Mouse (Mus musculus) hindbrain, embryonic 10.5 days (tissue): Measurements from ENCODE around the gene Spice1. TPM values are rescaled to one million over a fixed set of nuclear protein-coding genes. Genes with fewer than 3 reads are reported as not detected.

Experiments used
- DNase-seq: peaks from one replicate; pipeline ENCODE4 v3.0.0-alpha.2; 2017; ENCODE audit warnings: low spot score
- H3K27ac ChIP-seq: fragments of 300-500 bp; sonication (generic); 2 replicates; pipeline ENCODE4 v1.5.1; 2016; ENCODE audit warnings: mild to moderate bottlenecking, moderate library complexity
- H3K27me3 ChIP-seq: fragments of 300-500 bp; sonication (generic); 2 replicates; pipeline ENCODE4 v1.6.1; 2016; ENCODE audit warnings: mild to moderate bottlenecking; ENCODE audit not compliant: poor library complexity, insufficient read depth, severe bottlenecking
- H3K36me3 ChIP-seq: fragments of 300-500 bp; sonication (generic); 2 replicates; pipeline ENCODE4 v1.6.1; 2016; ENCODE audit warnings: mild to moderate bottlenecking, moderate library complexity
- H3K4me1 ChIP-seq: fragments of 300-500 bp; sonication (generic); replicated peaks from 2 replicates; pipeline ENCODE4 v1.6.1; 2016; ENCODE audit warnings: mild to moderate bottlenecking
- H3K4me3 ChIP-seq: fragments of 300-500 bp; sonication (generic); 2 replicates; pipeline ENCODE4 v1.5.1; 2016; ENCODE audit warnings: mild to moderate bottlenecking, moderate library complexity
- H3K9me3 ChIP-seq: fragments of 300-500 bp; sonication (generic); 2 replicates; pipeline ENCODE4 v1.6.1; 2016; ENCODE audit warnings: mild to moderate bottlenecking, moderate library complexity
- WGBS: fragments of 180-500 bp; shearing (Covaris S2); methylation state at CpG from one replicate; pipeline ENCODE4 v1.1.7; 2016; 5-methylcytosine and 5-hydroxymethylcytosine counted together
- polyA plus RNA-seq: library from polyadenylated mRNA; unstranded; fragments of >200 nt; fragmentation: Nextera tagmentation; extraction: Ambion mirVana; gene quantifications from 2 replicates; pipeline ENCODE4 v1.2.1, GENCODE M21; 2016

The Spice1 gene
- polyA plus RNA-seq, 1 experiment from 2014 or later, result 21.7 TPM

DNA sequence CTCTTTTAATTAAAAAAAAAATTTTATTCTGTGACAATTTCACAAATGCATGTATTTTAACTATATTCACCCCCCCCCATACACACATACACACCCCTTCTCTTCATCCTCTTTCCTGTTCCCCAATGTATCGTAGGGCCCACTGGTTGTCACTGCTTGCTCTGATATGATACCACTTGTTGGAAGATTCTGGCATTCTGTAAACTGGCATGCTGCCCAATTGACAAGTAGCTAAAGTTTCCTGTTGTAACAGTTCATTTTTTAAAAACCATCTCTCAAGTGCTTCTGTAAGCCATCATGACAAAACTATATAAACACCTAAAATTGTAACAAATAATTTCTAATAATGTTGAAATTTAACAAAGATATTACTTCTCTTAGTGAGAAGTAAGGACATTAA lies 37.3 kb downstream of the Spice1 start:
- peaks cover 26% of the 10 kb centered on the region for H3K4me1 ChIP-seq
- no peaks in the 10 kb centered on the region for H3K9me3 ChIP-seq
- 88% methylated on average over 1 of the region's 1 CpGs for WGBS
- no peak overlapping the region for H3K27ac ChIP-seq
- no peaks in the 10 kb centered on the region for H3K27me3 ChIP-seq
- no peak overlapping the region for H3K4me3 ChIP-seq
- no peak for DNase-seq
- H3K36me3 ChIP-seq, result peaks cover 51% of the 10 kb centered on the region

DNA sequence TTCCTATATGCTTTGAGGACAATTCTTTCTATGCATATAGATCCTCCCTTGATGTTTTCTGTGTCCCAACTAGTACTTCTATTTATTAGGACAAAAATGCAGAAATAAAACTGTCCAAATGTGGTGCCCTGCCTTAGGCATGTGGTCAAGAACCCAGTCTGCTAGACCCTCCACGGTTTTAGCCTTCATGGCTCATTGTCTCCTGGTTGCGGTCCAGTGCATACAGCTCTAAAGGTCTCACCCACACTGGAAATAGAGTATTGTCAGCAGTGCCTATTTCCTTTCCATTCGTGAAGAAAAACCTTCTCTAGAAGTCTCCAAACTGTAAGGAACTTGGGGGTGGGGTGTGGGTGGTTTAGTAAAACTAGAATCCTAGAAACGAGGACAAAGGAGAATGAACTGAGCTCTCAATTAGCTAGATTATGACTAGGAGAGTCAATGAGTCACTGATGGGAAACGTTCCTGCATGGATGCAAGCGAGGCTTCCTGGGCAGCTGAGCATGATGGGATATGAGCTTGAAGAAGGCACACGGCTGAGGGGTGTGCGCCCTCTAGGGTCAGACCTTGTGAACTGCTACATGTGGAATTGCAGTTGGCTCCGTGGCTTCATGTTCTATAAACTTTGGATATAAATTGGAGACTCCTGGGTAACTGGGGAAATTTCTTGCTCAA lies 45.1 kb downstream of the Spice1 start:
- Histone ChIP-seq H3K27ac (peak overlapping the region; percentile 50), H3K9me3 (no peaks in the 10 kb centered on the region), H3K36me3 (peaks cover 35% of the 10 kb centered on the region), H3K4me1 (peaks cover 14% of the 10 kb centered on the region), H3K27me3 (0 out of 2 replicates have a peak, but pooled peaks cover 4% of the 10 kb centered on the region), H3K4me3 (no peak overlapping the region)
- WGBS, result 35% methylated on average over 9 of the region's 9 CpGs
- DNase-seq, result peak; percentile 51

DNA sequence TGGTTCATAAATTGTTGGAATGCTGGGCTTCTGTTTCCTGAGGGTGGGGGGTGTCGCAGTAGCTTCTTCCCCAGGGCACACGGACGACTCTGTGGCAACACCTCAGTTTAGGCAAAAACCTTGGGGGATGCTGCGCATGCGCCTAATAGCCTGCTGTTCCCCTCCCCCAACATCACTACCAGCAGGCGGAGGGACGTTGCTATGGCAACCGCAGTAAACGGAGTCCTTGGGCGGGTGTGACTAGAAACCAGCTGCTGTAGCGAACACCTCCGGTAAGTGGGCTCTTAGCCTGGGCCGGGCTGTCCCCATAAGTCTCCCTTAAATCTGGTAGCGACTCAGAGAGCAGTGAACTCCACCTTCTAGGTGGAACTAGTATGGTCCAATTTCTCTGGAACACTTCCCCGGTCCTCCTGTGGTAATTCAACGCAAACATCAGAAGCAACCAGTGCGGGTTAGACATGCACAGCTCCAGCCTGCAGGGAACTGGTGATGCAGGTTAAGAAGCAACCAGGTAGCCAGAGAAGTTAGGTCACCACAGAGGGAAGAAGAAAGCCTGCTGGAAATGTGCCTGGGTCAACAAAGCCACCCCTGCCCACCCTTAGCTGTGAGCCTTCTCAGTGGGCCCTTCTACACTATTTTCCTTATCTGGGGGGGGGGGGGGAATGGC lies 47.8 kb downstream of the Spice1 start, which contains the start of gene Cfap44:
Gene Cfap44, plus strand, starts transcription at position 220 of the 667 bp plus-strand sequence.
- 3% methylated on average over 17 of the region's 17 CpGs for WGBS
- H3K9me3 ChIP-seq, result no peaks in the 10 kb centered on the region
- 0 out of 2 replicates have a peak, but pooled peaks cover 4% of the 10 kb centered on the region for H3K27me3 ChIP-seq
- peaks cover 23% of the 10 kb centered on the region for H3K4me1 ChIP-seq
- H3K4me3 ChIP-seq, result peak within 1 kb of the TSS; percentile 52
- peak within 1 kb of the TSS; percentile 70 for H3K27ac ChIP-seq
- H3K36me3 ChIP-seq, result peaks cover 11% of the 10 kb centered on the region
- DNase-seq, result peak; percentile 93

DNA sequence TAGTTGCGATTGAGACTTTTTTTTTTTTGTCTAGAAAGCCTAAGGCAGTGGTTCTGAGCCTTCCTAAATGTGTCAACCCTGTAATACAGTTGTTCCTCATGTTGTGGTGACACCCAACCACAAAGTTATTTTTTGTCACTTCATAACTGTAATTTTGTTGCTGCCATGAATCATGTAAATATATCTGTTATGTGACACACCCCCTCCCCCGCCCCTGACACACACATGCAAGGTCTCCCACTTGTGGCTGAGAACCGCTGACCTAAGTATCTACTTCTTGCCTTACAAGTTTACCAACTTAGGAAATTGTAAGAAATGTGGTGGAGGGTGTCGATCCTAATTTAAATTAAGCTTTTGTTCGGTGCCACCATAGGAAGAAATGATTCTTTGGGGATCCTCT lies 58.0 kb downstream of the Spice1 start:
- H3K4me3 ChIP-seq, result no peak overlapping the region
- H3K9me3 ChIP-seq, result no peaks in the 10 kb centered on the region
- H3K36me3 ChIP-seq, result no peaks in the 10 kb centered on the region
- H3K4me1 ChIP-seq, result no peaks in the 10 kb centered on the region
- no peaks in the 10 kb centered on the region for H3K27me3 ChIP-seq
- no peak for DNase-seq
- 93% methylated on average over 5 of the region's 5 CpGs for WGBS
- no peak overlapping the region for H3K27ac ChIP-seq

DNA sequence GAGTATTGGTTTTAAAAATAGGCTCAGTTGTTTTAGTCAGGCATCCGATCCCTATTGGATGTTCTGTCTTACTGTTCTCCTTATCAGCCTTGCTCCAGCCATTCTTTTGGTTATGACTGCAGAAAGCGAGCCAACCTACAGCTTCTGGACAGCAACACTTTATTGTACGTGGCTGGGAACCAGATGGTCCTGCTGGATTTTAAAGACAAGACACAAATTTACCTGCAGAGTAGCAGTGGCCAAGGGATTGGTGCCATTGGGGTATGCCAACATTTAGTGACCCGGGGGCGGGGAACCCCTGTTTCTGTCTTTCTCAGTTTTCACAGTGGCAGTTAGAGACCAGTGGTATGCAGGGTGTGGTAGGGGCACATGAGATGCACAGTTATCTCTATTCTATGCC lies 60.3 kb downstream of the Spice1 start:
- no peak overlapping the region for H3K4me3 ChIP-seq
- 89% methylated on average over 5 of the region's 5 CpGs for WGBS

DNA sequence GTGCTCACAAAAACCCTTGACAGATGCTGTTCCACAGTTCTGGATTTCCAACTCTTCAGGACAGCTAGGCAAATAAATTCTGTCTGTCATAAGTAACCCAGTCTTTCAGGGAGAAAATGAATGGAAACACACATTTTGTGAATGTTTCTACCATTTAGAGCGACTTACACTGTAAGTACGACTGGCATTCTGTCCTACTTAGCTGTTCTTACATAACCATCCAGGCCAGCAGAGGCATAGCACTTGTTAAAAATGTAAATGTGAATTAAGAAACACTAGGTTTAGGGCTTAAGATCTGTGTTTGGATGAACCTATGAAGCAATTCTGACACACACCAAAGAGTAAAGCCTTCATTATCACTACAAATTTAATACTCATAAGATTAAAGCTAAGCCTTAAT lies 61.4 kb downstream of the Spice1 start:
- H3K27me3 ChIP-seq, result no peaks in the 10 kb centered on the region
- H3K36me3 ChIP-seq, result no peaks in the 10 kb centered on the region
- DNase-seq, result no peak
- 88% methylated on average over 2 of the region's 2 CpGs for WGBS
- H3K9me3 ChIP-seq, result no peaks in the 10 kb centered on the region
- no peaks in the 10 kb centered on the region for H3K4me1 ChIP-seq
- H3K4me3 ChIP-seq, result no peak overlapping the region
- no peak overlapping the region for H3K27ac ChIP-seq

More for the DNA sequence above, 60.3 kb downstream of the Spice1 start:
- Histone ChIP-seq H3K36me3 (no peaks in the 10 kb centered on the region), H3K9me3 (no peaks in the 10 kb centered on the region), H3K27me3 (no peaks in the 10 kb centered on the region), H3K27ac (no peak overlapping the region), H3K4me1 (no peaks in the 10 kb centered on the region)
- no peak for DNase-seq

DNA sequence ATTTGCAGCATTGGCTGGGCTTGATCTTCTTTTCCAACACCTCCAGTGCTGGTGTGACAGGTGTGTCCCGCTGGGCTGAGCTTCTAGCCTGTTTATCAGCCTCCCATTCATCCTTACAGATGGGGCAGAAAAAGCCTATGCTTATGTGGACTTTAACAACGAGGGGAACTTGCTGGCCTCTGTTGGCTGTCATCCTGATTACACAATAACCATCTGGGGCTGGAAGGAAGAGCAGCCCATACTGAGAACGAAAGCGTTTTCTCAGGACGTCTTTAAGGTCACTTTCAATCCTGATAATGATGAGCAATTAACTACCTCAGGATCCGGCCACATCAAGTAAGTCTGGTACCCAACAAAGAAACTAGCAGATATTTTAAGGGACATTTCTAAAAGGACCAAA lies 63.3 kb downstream of the Spice1 start:
- H3K9me3 ChIP-seq, result no peaks in the 10 kb centered on the region
- H3K27ac ChIP-seq, result no peak overlapping the region
- no peaks in the 10 kb centered on the region for H3K36me3 ChIP-seq
- H3K27me3 ChIP-seq, result no peaks in the 10 kb centered on the region
- 75% methylated on average over 6 of the region's 6 CpGs for WGBS
- DNase-seq, result no peak
- H3K4me1 ChIP-seq, result no peaks in the 10 kb centered on the region
- H3K4me3 ChIP-seq, result no peak overlapping the region

DNA sequence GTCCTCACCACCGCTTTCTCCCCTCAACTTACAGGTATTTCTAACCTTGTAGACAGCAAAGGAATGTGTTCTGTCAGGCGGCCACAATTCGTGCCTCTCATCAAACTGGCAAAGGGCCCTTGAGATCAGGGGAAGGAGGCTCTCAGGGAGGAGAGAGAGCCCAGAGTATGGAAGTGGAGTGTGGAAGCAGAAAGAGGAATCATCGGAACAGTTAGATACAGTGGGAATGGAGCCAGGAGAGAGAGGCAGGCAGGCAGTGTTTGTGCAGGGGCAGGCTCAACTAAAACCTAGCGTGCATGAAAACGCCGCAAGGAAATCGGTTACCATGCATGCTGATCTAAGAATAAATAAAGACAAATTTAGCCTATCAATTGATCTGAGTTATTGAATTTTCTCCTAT lies 70.7 kb downstream of the Spice1 start:
- Histone ChIP-seq H3K27me3 (no peaks in the 10 kb centered on the region), H3K9me3 (no peaks in the 10 kb centered on the region), H3K4me3 (no peak overlapping the region), H3K27ac (no peak overlapping the region), H3K4me1 (no peaks in the 10 kb centered on the region), H3K36me3 (no peaks in the 10 kb centered on the region)
- WGBS, result 83% methylated on average over 8 of the region's 8 CpGs
- no peak for DNase-seq

DNA sequence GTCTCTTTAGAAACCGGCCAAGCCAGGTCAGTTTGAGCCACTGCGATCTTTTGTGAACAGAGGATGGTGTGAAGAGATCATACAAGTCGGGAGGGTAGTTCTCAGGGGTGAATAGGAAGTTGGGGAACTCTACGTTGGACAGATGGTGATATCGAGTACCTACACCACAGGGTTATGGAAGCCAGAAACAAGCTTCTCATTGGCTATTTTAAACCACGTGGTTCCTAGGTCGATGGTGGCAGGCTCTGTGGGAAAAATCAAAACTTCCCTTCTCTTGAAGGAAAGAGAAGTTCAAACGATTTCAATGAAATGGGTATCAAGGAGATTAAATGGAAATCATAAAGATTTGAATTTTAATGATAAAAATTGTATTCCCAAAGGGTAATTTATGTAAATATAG lies 74.8 kb downstream of the Spice1 start:
- H3K27ac ChIP-seq, result no peak overlapping the region
- no peaks in the 10 kb centered on the region for H3K36me3 ChIP-seq
- WGBS, result 87% methylated on average over 8 of the region's 8 CpGs
- no peaks in the 10 kb centered on the region for H3K9me3 ChIP-seq
- no peak overlapping the region for H3K4me3 ChIP-seq
- no peak for DNase-seq
- H3K27me3 ChIP-seq, result no peaks in the 10 kb centered on the region
- H3K4me1 ChIP-seq, result no peaks in the 10 kb centered on the region

DNA sequence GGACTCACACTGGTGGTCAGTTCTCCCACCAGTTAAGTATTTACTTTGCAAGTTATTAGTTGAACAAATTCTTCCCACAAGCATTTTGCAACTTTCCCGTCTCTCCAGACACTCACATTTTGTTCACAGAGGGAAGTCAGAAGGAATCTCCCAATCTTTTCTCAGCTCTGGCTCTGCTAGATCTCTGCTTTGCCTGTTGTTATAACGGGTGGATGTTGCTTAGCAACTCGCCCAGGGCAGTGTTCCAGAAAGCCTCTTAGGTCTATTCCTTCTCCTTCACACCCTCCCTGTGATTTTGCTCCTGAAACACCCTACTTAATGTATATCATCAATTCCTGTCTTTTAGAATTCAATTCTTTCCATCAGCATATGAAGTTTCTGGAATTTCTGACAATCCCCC lies 76.6 kb downstream of the Spice1 start:
- Histone ChIP-seq H3K4me3 (no peak overlapping the region), H3K4me1 (no peaks in the 10 kb centered on the region), H3K9me3 (no peaks in the 10 kb centered on the region), H3K27me3 (no peaks in the 10 kb centered on the region), H3K36me3 (no peaks in the 10 kb centered on the region), H3K27ac (no peak overlapping the region)
- DNase-seq, result no peak
- WGBS, result 48% methylated on average over 3 of the region's 3 CpGs

DNA sequence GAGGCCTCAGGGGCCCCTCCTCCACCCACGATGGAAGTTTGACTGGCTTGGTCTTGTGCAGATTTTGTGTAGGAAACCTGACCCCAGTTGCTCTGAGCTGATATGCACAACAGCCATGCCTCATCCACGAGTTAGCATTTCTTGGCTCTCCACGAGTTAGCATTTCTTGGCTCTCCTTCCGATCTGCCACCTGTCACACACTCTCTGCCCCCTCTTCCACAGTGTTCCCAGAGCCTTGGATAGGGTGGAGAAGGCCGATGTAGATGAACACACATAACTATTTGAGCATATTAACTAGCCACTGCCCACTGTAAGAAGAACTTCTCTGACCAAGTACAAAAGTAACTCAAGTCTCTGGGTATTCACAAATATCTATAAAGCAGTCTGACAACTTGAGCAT lies 81.5 kb downstream of the Spice1 start:
- H3K36me3 ChIP-seq, result no peaks in the 10 kb centered on the region
- no peaks in the 10 kb centered on the region for H3K27me3 ChIP-seq
- no peak for DNase-seq
- no peaks in the 10 kb centered on the region for H3K9me3 ChIP-seq
- H3K27ac ChIP-seq, result no peak overlapping the region
- no peak overlapping the region for H3K4me3 ChIP-seq
- WGBS, result 85% methylated on average over 5 of the region's 5 CpGs
- H3K4me1 ChIP-seq, result 0 out of 2 replicates have a peak, but pooled peaks cover 6% of the 10 kb centered on the region

DNA sequence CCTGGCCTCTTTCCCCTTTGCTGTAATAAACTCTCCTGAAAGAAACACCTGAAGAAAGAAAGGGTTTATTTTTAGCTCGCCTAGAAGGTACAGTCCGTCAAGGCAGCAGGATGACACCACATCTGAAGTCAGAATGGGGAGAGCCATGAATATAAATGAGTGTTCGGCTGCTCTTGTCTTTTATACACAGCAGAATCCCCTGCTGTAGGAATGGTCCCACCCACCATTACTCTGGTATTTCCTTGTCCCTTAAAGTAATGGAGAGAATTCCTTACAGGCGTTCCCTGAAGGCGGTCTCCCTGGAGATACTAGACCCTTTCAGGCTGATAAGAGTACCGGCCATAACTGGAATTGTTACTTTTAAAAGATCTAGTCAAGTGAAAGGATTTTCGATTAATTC lies 83.1 kb downstream of the Spice1 start:
- 55% methylated on average over 7 of the region's 7 CpGs for WGBS
- DNase-seq, result no peak

DNA sequence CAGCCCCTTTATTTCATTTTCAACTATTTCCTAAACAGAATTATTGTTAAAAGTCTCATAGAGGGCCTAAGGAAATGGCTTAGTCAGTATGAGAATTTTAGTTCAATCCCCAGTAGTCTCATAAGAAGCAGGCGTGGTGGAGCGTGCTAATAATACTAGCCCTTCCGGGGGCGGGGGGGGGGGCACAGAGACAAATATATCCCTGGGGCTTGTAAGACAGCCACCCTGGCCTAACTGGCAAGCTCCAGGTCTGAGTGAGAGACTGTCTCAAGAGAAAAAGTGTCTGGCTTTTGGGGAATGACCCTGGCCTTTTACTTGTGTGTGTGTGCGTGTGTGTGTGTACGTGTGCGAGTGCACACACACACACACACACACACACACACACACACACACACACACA lies 88.0 kb downstream of the Spice1 start:
- Histone ChIP-seq H3K36me3 (no peaks in the 10 kb centered on the region), H3K4me3 (no peak overlapping the region), H3K9me3 (no peaks in the 10 kb centered on the region), H3K27ac (no peak overlapping the region), H3K27me3 (no peaks in the 10 kb centered on the region), H3K4me1 (0 out of 2 replicates have a peak, but pooled peaks cover 3% of the 10 kb centered on the region)
- WGBS, result 92% methylated on average over 7 of the region's 7 CpGs
- no peak for DNase-seq

More for the DNA sequence above, 83.1 kb downstream of the Spice1 start:
- H3K4me3 ChIP-seq, result no peak overlapping the region
- no peaks in the 10 kb centered on the region for H3K9me3 ChIP-seq
- 0 out of 2 replicates have a peak, but pooled peaks cover 6% of the 10 kb centered on the region for H3K4me1 ChIP-seq
- H3K27me3 ChIP-seq, result no peaks in the 10 kb centered on the region
- no peak overlapping the region for H3K27ac ChIP-seq
- no peaks in the 10 kb centered on the region for H3K36me3 ChIP-seq
